ENCODE assay signal across 10 mouse cellular contexts in the genomic region with DNA sequence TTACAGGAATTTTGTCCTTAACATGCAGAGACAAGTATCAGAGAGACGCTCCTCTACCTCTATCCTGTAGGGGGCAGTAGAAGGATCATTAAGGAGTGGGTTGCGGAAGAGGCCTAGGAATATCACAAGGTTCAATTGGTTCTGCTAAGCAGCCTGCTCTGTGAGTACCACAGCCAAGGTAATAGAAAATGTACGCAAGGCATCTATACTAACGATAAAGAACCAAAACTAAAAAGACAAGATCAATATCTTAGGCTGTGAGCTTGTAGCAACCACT.
DNase-seq lines count a peak whose midpoint lies in the region; ATAC-seq and TF ChIP-seq lines count a peak whose summit lies in the region.
"Had no signal": no experiment of that assay in that cellular context is flagged by ENCODE, and none has a peak within 500 bp of the region (broad histone marks: within the 10 kb centered on the region; RNA-seq: fewer than 3 reads in every experiment).

No protein-coding gene starts in this region.

- TF ChIP-seq EP300 in liver, embryonic 14.5 days (IDR thresholded peaks at IDR 0.05; ENCODE audit: low read depth), result no peak

- H3K9ac ChIP-seq in liver, embryonic 14.5 days (replicated peaks), result no peak overlapping the region
- H3K9ac ChIP-seq in midbrain, embryonic 16.5 days (ENCODE audit: low read depth, low read length), result no peak overlapping the region
- no peak overlapping the region for H3K9ac ChIP-seq in heart, embryonic 12.5 days
- H3K9ac ChIP-seq: heart, embryonic 15.5 days; limb, embryonic 15.5 days had no signal

- no peaks in the 10 kb centered on the region for H3K36me3 ChIP-seq in liver, embryonic 14.5 days (replicated peaks; ENCODE audit: control insufficient read depth, insufficient read depth, low read depth)
- H3K36me3 ChIP-seq in midbrain, embryonic 16.5 days (ENCODE audit: control insufficient read depth, insufficient read depth, low read length), result no peaks in the 10 kb centered on the region
- H3K36me3 ChIP-seq in heart, embryonic 12.5 days, result no peaks in the 10 kb centered on the region
- H3K36me3 ChIP-seq: heart, embryonic 15.5 days; limb, embryonic 15.5 days had no signal

- H3K27me3 ChIP-seq in liver, embryonic 14.5 days (ENCODE audit: control insufficient read depth, insufficient read depth, low read length), result no peaks in the 10 kb centered on the region
- no peaks in the 10 kb centered on the region; the same call in 1 of the 2 replicates for H3K27me3 ChIP-seq in midbrain, embryonic 16.5 days (ENCODE audit: control insufficient read depth, insufficient read depth, low read depth, low read length)
- no peaks in the 10 kb centered on the region for H3K27me3 ChIP-seq in heart, embryonic 12.5 days (replicated peaks)
- H3K27me3 ChIP-seq: heart, embryonic 15.5 days; limb, embryonic 15.5 days had no signal

- no peak overlapping the region for H3K4me2 ChIP-seq in liver, embryonic 14.5 days (ENCODE audit: low read depth)
- H3K4me2 ChIP-seq in midbrain, embryonic 16.5 days (ENCODE audit: low read length), result no peak overlapping the region
- H3K4me2 ChIP-seq in heart, embryonic 12.5 days, result no peak overlapping the region
- H3K4me2 ChIP-seq: heart, embryonic 15.5 days; limb, embryonic 15.5 days had no signal

- no peak overlapping the region for H3K27ac ChIP-seq in liver, embryonic 14.5 days
- H3K27ac ChIP-seq in midbrain, embryonic 16.5 days (ENCODE audit: low read length), result no peak overlapping the region
- no peak overlapping the region for H3K27ac ChIP-seq in heart, embryonic 12.5 days (ENCODE audit: poor library complexity, severe bottlenecking)
- H3K27ac ChIP-seq: heart, embryonic 15.5 days; limb, embryonic 15.5 days had no signal

- H3K4me1 ChIP-seq in liver, embryonic 14.5 days (replicated peaks; ENCODE audit: control insufficient read depth in 2 of 2, insufficient read depth in 2 of 2, low read length in 1 of 2), result no peaks in the 10 kb centered on the region
- H3K4me1 ChIP-seq in midbrain, embryonic 16.5 days (ENCODE audit: control insufficient read depth, insufficient read depth, low read length), result no peaks in the 10 kb centered on the region
- no peaks in the 10 kb centered on the region for H3K4me1 ChIP-seq in heart, embryonic 12.5 days (replicated peaks)
- H3K4me1 ChIP-seq: heart, embryonic 15.5 days had no signal

- TF ChIP-seq CTCF in liver, embryonic 14.5 days (IDR thresholded peaks at IDR 0.05; ENCODE audit: low read depth), result peak; percentile 31; the same call in 1 of the 2 replicates

- peak; percentile 24 to 55 for DNase-seq in cerebellum, postnatal 10 days
- DNase-seq in cerebellum, adult 18-20 months, result no peak
- no peak for DNase-seq in liver, embryonic 14.5 days (ENCODE audit: low read depth in 3 of 3, low spot score in 3 of 3)
- DNase-seq in liver (no peak), adipocyte (ENCODE audit: low spot score) (peak; percentile 39)
- no peak for DNase-seq in urinary bladder, postnatal 36 days (ENCODE audit: low spot score in 2 of 2)

- 66% methylated on average over 4 of the region's 4 CpGs for WGBS in liver, embryonic 14.5 days (ENCODE audit: insufficient replicate concordance)
- 66% methylated on average over 4 of the region's 4 CpGs for WGBS in midbrain, embryonic 16.5 days
- WGBS in heart, embryonic 12.5 days, result 65% methylated on average over 4 of the region's 4 CpGs

- H3K4me3 ChIP-seq in liver, embryonic 14.5 days (ENCODE audit: insufficient read depth in 1 of 2, low read depth in 2 of 2, low read length in 2 of 2), result no peak overlapping the region
- no peak overlapping the region for H3K4me3 ChIP-seq in midbrain, embryonic 16.5 days (ENCODE audit: low read depth, low read length)
- H3K4me3 ChIP-seq in heart, embryonic 12.5 days, result no peak overlapping the region
- H3K4me3 ChIP-seq: heart, embryonic 15.5 days; limb, embryonic 15.5 days had no signal

- no peaks in the 10 kb centered on the region for H3K9me3 ChIP-seq in liver, embryonic 14.5 days (ENCODE audit: control insufficient read depth, low read length)
- H3K9me3 ChIP-seq in midbrain, embryonic 16.5 days (replicated peaks; ENCODE audit: control insufficient read depth, low read length, poor library complexity, severe bottlenecking), result peaks cover 4% of the 10 kb centered on the region
- H3K9me3 ChIP-seq in heart, embryonic 12.5 days (replicated peaks), result 0 out of 2 replicates have a peak, but pooled peaks cover 3% of the 10 kb centered on the region
- H3K9me3 ChIP-seq: heart, embryonic 15.5 days; limb, embryonic 15.5 days had no signal

- ATAC-seq in liver, embryonic 14.5 days (ENCODE audit: insufficient read depth), result no peak
- 0 out of 2 replicates have a peak, but pooled peaks have one; percentile 36 for ATAC-seq in midbrain, embryonic 16.5 days
- ATAC-seq in heart, embryonic 12.5 days (ENCODE audit: insufficient number of reproducible peaks, low FRiP score), result no peak

Comparison
In these comparisons a context has a peak if more than half of its experiments do, and no peak if none do; other contexts are left out.
1. DNase-seq: peak in cerebellum, postnatal 10 days (2 of 2) and adipocyte (single experiment); none in cerebellum, adult 18-20 months (0 of 2), liver, embryonic 14.5 days (0 of 3), liver (single experiment) and urinary bladder, postnatal 36 days (0 of 2).